Mouse (Mus musculus) brain, embryonic 14.5 days (tissue): ENCODE data around the gene Phc1.

Experiments
- CTCF ChIP-seq: fragments of 200-500 bp; IDR thresholded peaks from 2 replicates; pipeline ENCODE4 v1.5.1; 2012; ENCODE audit warnings: inconsistent platforms, mild to moderate bottlenecking, moderate library complexity, borderline replicate concordance; ENCODE audit not compliant: insufficient read depth, insufficient read length; ENCODE audit errors: extremely low read depth
- POLR2A ChIP-seq: fragments of 200-500 bp; IDR thresholded peaks from 2 replicates; pipeline ENCODE4 v1.6.1; 2012; ENCODE audit warnings: mild to moderate bottlenecking, inconsistent platforms, borderline replicate concordance; ENCODE audit not compliant: poor library complexity, insufficient read depth, insufficient read length, severe bottlenecking; ENCODE audit errors: extremely low read depth

DNA sequence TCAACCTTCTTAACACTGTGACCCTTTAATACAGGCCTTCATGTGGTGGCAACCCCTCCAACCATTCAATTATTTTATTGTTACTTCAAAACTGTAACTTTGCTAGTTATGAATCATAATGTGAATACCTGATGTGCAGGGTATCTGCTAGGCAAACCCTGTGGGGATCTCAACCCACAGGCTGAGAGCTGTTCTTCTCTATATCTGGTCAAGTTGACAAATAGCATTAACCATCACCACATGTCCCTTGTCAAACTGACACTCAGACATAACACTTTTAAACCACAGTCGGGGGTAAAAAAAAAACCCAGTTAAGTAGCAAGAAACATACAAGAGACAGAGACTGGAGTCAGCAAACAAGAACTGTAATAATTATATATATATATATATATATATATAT is 55.5 kb downstream of the Phc1 start:
- no peak for TF ChIP-seq POLR2A
- no peak for TF ChIP-seq CTCF
